Mouse (Mus musculus) liver, postnatal 0 days (tissue): Measurements from ENCODE around the gene Syce3.

Source experiments
- CTCF ChIP-seq: sonication (generic); IDR thresholded peaks from 2 replicates; pipeline ENCODE4 v1.5.1; 2016; ENCODE audit warnings: antibody characterized with exemption, low read depth
- EP300 ChIP-seq: IDR thresholded peaks from 2 replicates; pipeline ENCODE4 v1.6.1; 2016; ENCODE audit warnings: antibody characterized with exemption, low read depth, mild to moderate bottlenecking

GRCm38 (mm10) chr15:89372068-89372467, 38.2 kb downstream of the Syce3 start:
- TF ChIP-seq EP300 (no peak), CTCF (no peak)
